Mouse (Mus musculus) CH12.LX (cell line): ENCODE results near the gene 4930523C07Rik. TPM values are rescaled to one million over a fixed set of nuclear protein-coding genes. Genes with fewer than 3 reads are reported as not detected.

ENCODE experiments used
- DNase-seq: peaks from one replicate; pipeline ENCODE4 v3.0.0-alpha.2; 2013; ENCODE audit errors: extremely low read depth
- H3K27ac ChIP-seq: 2 replicates; pipeline ENCODE4 v1.5.1; 2012; ENCODE audit warnings: low read depth, mild to moderate bottlenecking, control low read depth, moderate library complexity; ENCODE audit not compliant: insufficient read depth
- H3K27me3 ChIP-seq: replicated peaks from 2 replicates; pipeline ENCODE3; 2012; ENCODE audit warnings: inconsistent platforms
- H3K36me3 ChIP-seq, 2 experiments: replicated peaks in 1 of 2; 2 replicates each; pipeline versions ENCODE3 to v1.6.1; 2012; ENCODE audit warnings: inconsistent platforms in 1 of 2, low read length in 1 of 2, mild to moderate bottlenecking in 1 of 2, mixed read lengths in 1 of 2, moderate library complexity in 1 of 2; ENCODE audit not compliant: control insufficient read depth in 1 of 2, insufficient read depth in 1 of 2
- H3K4me1 ChIP-seq, 2 experiments: 2 replicates each; pipeline ENCODE4 v1.6.1; 2012; ENCODE audit warnings: inconsistent platforms in 1 of 2, moderate library complexity in 1 of 2; ENCODE audit not compliant: insufficient read depth in 2 of 2, control insufficient read depth in 1 of 2
- H3K4me2 ChIP-seq: 2 replicates; pipeline ENCODE4 v1.6.1; 2012; ENCODE audit warnings: low read depth, mild to moderate bottlenecking, control low read depth; ENCODE audit not compliant: poor library complexity, insufficient read depth, severe bottlenecking
- H3K4me3 ChIP-seq, 3 experiments: fragments of 150-350 bp in 1 of 3; sonication (generic) in 1 of 3; replicated peaks in 1 of 3; 2 replicates each; pipeline versions ENCODE3 to v1.5.1; 2011 to 2012; ENCODE audit warnings: low read depth in 2 of 3, low read length in 2 of 3, mild to moderate bottlenecking in 2 of 3, moderate library complexity in 2 of 3, control low read depth in 1 of 3, improper control_type of control experiment in 1 of 3, inconsistent platforms in 1 of 3, mixed read lengths in 1 of 3; ENCODE audit not compliant: poor library complexity in 1 of 3
- H3K79me2 ChIP-seq: replicated peaks from 2 replicates; pipeline ENCODE4 v1.6.1; 2012; ENCODE audit warnings: mild to moderate bottlenecking, moderate library complexity; ENCODE audit not compliant: control insufficient read depth, poor library complexity, insufficient read depth, severe bottlenecking; ENCODE audit errors: extremely low read depth
- H3K9ac ChIP-seq: 2 replicates; pipeline ENCODE4 v1.6.1; 2012; ENCODE audit warnings: low read depth, mild to moderate bottlenecking, control low read depth, moderate library complexity; ENCODE audit not compliant: insufficient read depth
- H3K9me3 ChIP-seq: replicated peaks from 2 replicates; pipeline ENCODE3; 2012; ENCODE audit warnings: low read length, inconsistent platforms, mixed read lengths
- CHD1 ChIP-seq: IDR thresholded peaks from 2 replicates; pipeline ENCODE4 v1.6.1; 2012; ENCODE audit warnings: low read depth, low read length, improper control_type of control experiment, inconsistent platforms
- E2F4 ChIP-seq: IDR thresholded peaks from 2 replicates; pipeline ENCODE4 v1.6.1; 2011; ENCODE audit warnings: low read depth, low read length, improper control_type of control experiment; ENCODE audit not compliant: insufficient replicate concordance
- ELF1 ChIP-seq: IDR thresholded peaks from 2 replicates; pipeline ENCODE4 v1.6.1; 2014; ENCODE audit warnings: low read depth, mild to moderate bottlenecking, inconsistent platforms, low read length, improper control_type of control experiment
- EP300 ChIP-seq: IDR thresholded peaks from 2 replicates; pipeline ENCODE4 v1.6.1; 2011; ENCODE audit warnings: low read length, improper control_type of control experiment
- JUND ChIP-seq: conservative IDR thresholded peaks from 2 replicates; pipeline ENCODE4 v1.6.1; 2011; ENCODE audit warnings: low read depth, low read length, improper control_type of control experiment
- KAT2A ChIP-seq: IDR thresholded peaks from 2 replicates; pipeline ENCODE4 v1.6.1; 2012; ENCODE audit warnings: low read length, improper control_type of control experiment, inconsistent platforms; ENCODE audit not compliant: insufficient replicate concordance
- MAFK ChIP-seq: IDR thresholded peaks from 2 replicates; pipeline ENCODE4 v1.6.1; 2011; ENCODE audit warnings: low read length, improper control_type of control experiment; ENCODE audit not compliant: insufficient replicate concordance
- MAX ChIP-seq: IDR thresholded peaks from 2 replicates; pipeline ENCODE4 v1.6.1; 2011; ENCODE audit warnings: low read length, improper control_type of control experiment
- MAZ ChIP-seq: IDR thresholded peaks from 2 replicates; pipeline ENCODE4 v1.6.1; 2012; ENCODE audit warnings: low read depth, mild to moderate bottlenecking, inconsistent platforms, low read length, improper control_type of control experiment, moderate library complexity
- MEF2A ChIP-seq: IDR thresholded peaks from 2 replicates; pipeline ENCODE4 v1.6.1; 2014; ENCODE audit warnings: low read depth, mild to moderate bottlenecking, inconsistent platforms, low read length, improper control_type of control experiment, borderline replicate concordance
- NELFE ChIP-seq: IDR thresholded peaks from 2 replicates; pipeline ENCODE4 v1.6.1; 2011; ENCODE audit warnings: low read depth, low read length, improper control_type of control experiment
- NRF1 ChIP-seq: IDR thresholded peaks from 2 replicates; pipeline ENCODE4 v1.6.1; 2014; ENCODE audit warnings: low read depth, mild to moderate bottlenecking, inconsistent platforms, low read length, improper control_type of control experiment, moderate library complexity
- PAX5 ChIP-seq: IDR thresholded peaks from 2 replicates; pipeline ENCODE4 v1.6.1; 2012; ENCODE audit warnings: low read length, inconsistent platforms, mixed read lengths
- POLR2A ChIP-seq: IDR thresholded peaks from 2 replicates; pipeline ENCODE4 v1.6.1; 2011; ENCODE audit warnings: low read depth, mild to moderate bottlenecking, improper control_type of control experiment, low read length
- RAD21 ChIP-seq: IDR thresholded peaks from 2 replicates; pipeline ENCODE4 v1.6.1; 2011; ENCODE audit warnings: low read depth, mild to moderate bottlenecking, low read length, improper control_type of control experiment, moderate library complexity
- SIN3A ChIP-seq: IDR thresholded peaks from 2 replicates; pipeline ENCODE4 v1.6.1; 2012; ENCODE audit warnings: low read length, improper control_type of control experiment, inconsistent platforms
- ZC3H11A ChIP-seq: IDR thresholded peaks from 2 replicates; pipeline ENCODE4 v1.6.1; 2012; ENCODE audit warnings: low read depth, mild to moderate bottlenecking, inconsistent platforms, low read length, improper control_type of control experiment
- ZKSCAN1 ChIP-seq: IDR thresholded peaks from 2 replicates; pipeline ENCODE4 v1.6.1; 2012; ENCODE audit warnings: low read depth, inconsistent platforms, low read length, improper control_type of control experiment, borderline replicate concordance
- ZMIZ1 ChIP-seq: IDR thresholded peaks from 2 replicates; pipeline ENCODE4 v1.6.1; 2012; ENCODE audit warnings: low read depth, mild to moderate bottlenecking, inconsistent platforms, low read length, improper control_type of control experiment
- ZNF384 ChIP-seq: IDR thresholded peaks from 2 replicates; pipeline ENCODE4 v1.6.1; 2012; ENCODE audit warnings: low read depth, low read length, improper control_type of control experiment, inconsistent platforms
- dilution Hi-C: fragments of 300-500 bp; cut with MboI; formaldehyde crosslinking; loops from 2 replicates; pipeline ENCODE4 v1.14.3; 2020; ENCODE audit warnings: low sequenced_read_pairs; ENCODE audit not compliant: extremely low pct_unique_long_range_greater_than_20kb, extremely low pct_ligation_motif_present
- in situ Hi-C: fragments of 300-500 bp; cut with MboI; formaldehyde crosslinking; loops from 3 replicates; pipeline ENCODE4 v1.14.3; 2019; ENCODE audit warnings: low sequenced_read_pairs, low pct_ligation_motif_present, low pct_unique_long_range_greater_than_20kb, mixed read lengths
- polyA plus RNA-seq: library from polyadenylated mRNA; unstranded; fragments of >175 nt; gene quantifications from 2 replicates; pipeline ENCODE4 v1.2.1, GENCODE M21; 2012; ENCODE audit warnings: low read depth; ENCODE audit not compliant: insufficient read length
- total RNA-seq, 2 experiments: library from RNA; depleted of rRNA; stranded (reverse); fragments of 300-350 nt in 1 of 2; fragments of >200 nt in 1 of 2; gene quantifications; 2 replicates each; pipeline ENCODE4 v1.2.3; 2012 to 2014

Gene 4930523C07Rik
- total and polyA plus RNA-seq, 3 experiments, result 13.1 to 28.2 (median 18.0) TPM

GRCm38 (mm10) chr1:160043271-160043975, 759 bp upstream of the 4930523C07Rik start:
- TF ChIP-seq ZNF384, result no peak
- no peak for TF ChIP-seq ELF1
- no peak for TF ChIP-seq SIN3A
- TF ChIP-seq POLR2A, result no peak
- no peak for TF ChIP-seq KAT2A
- TF ChIP-seq NELFE, result no peak
- TF ChIP-seq RAD21, result no peak
- no peak for TF ChIP-seq JUND
- TF ChIP-seq PAX5, result no peak
- no peak for TF ChIP-seq ZC3H11A
- TF ChIP-seq MAZ, result no peak
- H3K79me2 ChIP-seq, result peaks cover 15% of the 10 kb centered on the region
- in situ Hi-C loops, result no loop called here
- no peak overlapping the region for H3K9ac ChIP-seq
- no peak overlapping the region for H3K4me2 ChIP-seq
- H3K4me1 ChIP-seq, result peaks cover 3 to 36% of the 10 kb centered on the region in 2 experiments
- H3K27ac ChIP-seq, result no peak overlapping the region
- H3K4me3 ChIP-seq, result no peak overlapping the region
- H3K9me3 ChIP-seq, result no peaks in the 10 kb centered on the region
- dilution Hi-C loops, result no loop called here
- H3K27me3 ChIP-seq, result no peaks in the 10 kb centered on the region
- DNase-seq, result no peak
- H3K36me3 ChIP-seq, result peaks cover 0 to 3% of the 10 kb centered on the region in 2 experiments

- H3K4me3 ChIP-seq, result peak overlapping the region; percentile 62 to 72 (median 68)
- H3K4me2 ChIP-seq, result peak overlapping the region; percentile 62
- H3K27me3 ChIP-seq, result no peaks in the 10 kb centered on the region
- peak overlapping the region; percentile 53; the same call in 1 of the 2 replicates for H3K27ac ChIP-seq
- no peak for DNase-seq
- dilution Hi-C loops, result no loop called here
- H3K79me2 ChIP-seq, result peaks cover 21% of the 10 kb centered on the region
- H3K9me3 ChIP-seq, result no peaks in the 10 kb centered on the region
- H3K4me1 ChIP-seq, result peaks cover 5 to 50% of the 10 kb centered on the region in 2 experiments
- in situ Hi-C loops, result no loop called here
- TF ChIP-seq JUND, result no peak
- no peak for TF ChIP-seq MEF2A
- TF ChIP-seq E2F4, result no peak
- TF ChIP-seq EP300, result no peak
- TF ChIP-seq ZKSCAN1, result no peak
- TF ChIP-seq NRF1, result no peak
- TF ChIP-seq CHD1, result 0 out of 2 replicates have a peak, but pooled peaks have one; percentile 7
- TF ChIP-seq MAFK, result no peak
- no peak for TF ChIP-seq ZMIZ1
- 0 out of 2 replicates have a peak, but pooled peaks have one; percentile 15 for TF ChIP-seq SIN3A
- TF ChIP-seq MAX, result no peak
- TF ChIP-seq NELFE, result no peak
- TF ChIP-seq ZNF384, result peak; percentile 28; the same call in 1 of the 2 replicates
- peak overlapping the region; percentile 21 for H3K9ac ChIP-seq
- peaks cover 0 to 9% of the 10 kb centered on the region in 2 experiments for H3K36me3 ChIP-seq
Observed at GRCm38 (mm10) chr1:160045056-160045715, 1.0 kb downstream of the 4930523C07Rik start.
